Mouse (Mus musculus) heart, embryonic 14.5 days (tissue): Measurements from ENCODE around the gene Gpr4. TPM values are rescaled to one million over a fixed set of nuclear protein-coding genes. Genes with fewer than 3 reads are reported as not detected.
A peak's percentile ranks its signal among the peaks of the same experiment; 100 is the strongest.

ENCODE experiments used
- ATAC-seq: fragments of 200-750 bp; cut with Nextera tagmentation; 2 replicates; pipeline ENCODE4 v1.8.0; 2017; ENCODE audit warnings: low read depth, moderate TSS enrichment; ENCODE audit not compliant: insufficient number of reproducible peaks, insufficient read depth, low FRiP score
- H3K27ac ChIP-seq, 2 experiments: fragments of 200-500 bp in 1 of 2; fragments of 300-500 bp in 1 of 2; sonication (generic) in 1 of 2; replicated peaks in 1 of 2; 2 replicates each; pipeline ENCODE4 v1.5.1; 2012 to 2014; ENCODE audit warnings: low read depth in 2 of 2, low read length in 2 of 2, control low read depth in 1 of 2, mild to moderate bottlenecking in 1 of 2, mixed read lengths in 1 of 2; ENCODE audit not compliant: control insufficient read depth in 1 of 2, insufficient read depth in 1 of 2
- H3K27me3 ChIP-seq: fragments of 300-500 bp; sonication (generic); 2 replicates; pipeline ENCODE4 v1.6.1; 2014; ENCODE audit warnings: mild to moderate bottlenecking, low read length, control low read depth; ENCODE audit not compliant: control insufficient read depth, insufficient read depth
- H3K36me3 ChIP-seq: fragments of 300-500 bp; sonication (generic); 2 replicates; pipeline ENCODE4 v1.6.1; 2014; ENCODE audit warnings: mild to moderate bottlenecking, control low read depth, low read length, mixed read lengths; ENCODE audit not compliant: control insufficient read depth, insufficient read depth
- H3K4me1 ChIP-seq, 2 experiments: fragments of 200-500 bp in 1 of 2; fragments of 300-500 bp in 1 of 2; sonication (generic) in 1 of 2; 2 replicates each; pipeline ENCODE4 v1.6.1; 2012 to 2014; ENCODE audit warnings: low read length in 2 of 2, control low read depth in 1 of 2, mixed read lengths in 1 of 2; ENCODE audit not compliant: control insufficient read depth in 2 of 2, insufficient read depth in 2 of 2
- H3K4me2 ChIP-seq: fragments of 300-500 bp; sonication (generic); 2 replicates; pipeline ENCODE4 v1.6.1; 2014; ENCODE audit warnings: mild to moderate bottlenecking, low read length
- H3K4me3 ChIP-seq, 2 experiments: fragments of 200-500 bp in 1 of 2; fragments of 300-500 bp in 1 of 2; sonication (generic) in 1 of 2; 2 replicates each; pipeline ENCODE4 v1.5.1; 2012 to 2014; ENCODE audit warnings: low read length in 2 of 2, mild to moderate bottlenecking in 2 of 2, control low read depth in 1 of 2, low read depth in 1 of 2, moderate library complexity in 1 of 2; ENCODE audit not compliant: control insufficient read depth in 1 of 2, insufficient read depth in 1 of 2
- H3K9ac ChIP-seq: fragments of 300-500 bp; sonication (generic); 2 replicates; pipeline ENCODE4 v1.6.1; 2014; ENCODE audit warnings: mild to moderate bottlenecking, low read length
- H3K9me3 ChIP-seq: fragments of 300-500 bp; sonication (generic); 2 replicates; pipeline ENCODE4 v1.6.1; 2016; ENCODE audit warnings: low read length, control low read depth; ENCODE audit not compliant: control insufficient read depth
- WGBS: fragments of 180-500 bp; shearing (Covaris S2); extraction: QIAGEN DNeasy Blood & Tissue Kit; methylation state at CpG from one replicate; pipeline ENCODE4 v1.1.7; 2014; 5-methylcytosine and 5-hydroxymethylcytosine counted together
- polyA plus RNA-seq: library from polyadenylated mRNA; unstranded; fragments of >200 nt; fragmentation: Nextera tagmentation; extraction: Ambion mirVana; gene quantifications from 2 replicates; pipeline ENCODE4 v1.2.1, GENCODE M21; 2014

Gpr4 gene
- polyA plus RNA-seq, 1 experiment from 2014 or later: 1.6 TPM

GRCm38 (mm10) chr7:19246855-19247254, 34.5 kb downstream of the Gpr4 start:
- H3K4me3 ChIP-seq: no peak overlapping the region
- no peaks in the 10 kb centered on the region for H3K27me3 ChIP-seq
- H3K9me3 ChIP-seq: no peaks in the 10 kb centered on the region
- no peak overlapping the region for H3K27ac ChIP-seq
- ATAC-seq: no peak
- H3K36me3 ChIP-seq: peaks cover 26% of the 10 kb centered on the region
- no peak overlapping the region for H3K4me2 ChIP-seq
- no peaks in the 10 kb centered on the region for H3K4me1 ChIP-seq
- no peak overlapping the region for H3K9ac ChIP-seq
- WGBS: 88% methylated on average over 1 of the region's 1 CpGs

- Histone ChIP-seq H3K27me3 (no peaks in the 10 kb centered on the region), H3K4me3 (no peak overlapping the region), H3K36me3 (peaks cover 26% of the 10 kb centered on the region), H3K4me2 (no peak overlapping the region), H3K9ac (no peak overlapping the region), H3K9me3 (no peaks in the 10 kb centered on the region), H3K4me1 (no peaks in the 10 kb centered on the region), H3K27ac (no peak overlapping the region)
- ATAC-seq: no peak
- WGBS: 96% methylated on average over 2 of the region's 2 CpGs
Observed at GRCm38 (mm10) chr7:19247511-19247910, 35.2 kb downstream of the Gpr4 start.

- Histone ChIP-seq H3K4me1 (no peaks in the 10 kb centered on the region), H3K4me2 (no peak overlapping the region), H3K4me3 (no peak overlapping the region), H3K9ac (no peak overlapping the region), H3K27ac (no peak overlapping the region), H3K9me3 (no peaks in the 10 kb centered on the region), H3K27me3 (no peaks in the 10 kb centered on the region), H3K36me3 (peaks cover 28% of the 10 kb centered on the region)
- 80% methylated on average over 4 of the region's 4 CpGs for WGBS
- ATAC-seq: no peak
Observed at GRCm38 (mm10) chr7:19252078-19252477, 39.7 kb downstream of the Gpr4 start.

- Histone ChIP-seq H3K4me2 (no peak overlapping the region), H3K9me3 (no peaks in the 10 kb centered on the region), H3K4me1 (no peaks in the 10 kb centered on the region), H3K36me3 (peaks cover 38% of the 10 kb centered on the region), H3K27me3 (no peaks in the 10 kb centered on the region), H3K4me3 (no peak overlapping the region), H3K9ac (no peak overlapping the region), H3K27ac (no peak overlapping the region)
- ATAC-seq: no peak
- WGBS: 64% methylated on average over 5 of the region's 5 CpGs
Observed at GRCm38 (mm10) chr7:19253437-19253836, 41.1 kb downstream of the Gpr4 start.

GRCm38 (mm10) chr7:19255395-19255794, 43.1 kb downstream of the Gpr4 start:
- no peak for ATAC-seq
- H3K27ac ChIP-seq: no peak overlapping the region
- no peak overlapping the region for H3K4me3 ChIP-seq
- H3K27me3 ChIP-seq: no peaks in the 10 kb centered on the region
- H3K4me1 ChIP-seq: no peaks in the 10 kb centered on the region
- peaks cover 58% of the 10 kb centered on the region for H3K36me3 ChIP-seq
- no peak overlapping the region for H3K9ac ChIP-seq
- 80% methylated on average over 17 of the region's 17 CpGs for WGBS
- H3K9me3 ChIP-seq: no peaks in the 10 kb centered on the region
- no peak overlapping the region for H3K4me2 ChIP-seq

- 73% methylated on average over 7 of the region's 7 CpGs for WGBS
- no peaks in the 10 kb centered on the region for H3K4me1 ChIP-seq
- H3K36me3 ChIP-seq: peaks cover 70% of the 10 kb centered on the region
Observed at GRCm38 (mm10) chr7:19256567-19256966, 44.2 kb downstream of the Gpr4 start.

GRCm38 (mm10) chr7:19257390-19258022, 45.2 kb downstream of the Gpr4 start:
- H3K4me3 ChIP-seq: no peak overlapping the region
- H3K36me3 ChIP-seq: peaks cover 79% of the 10 kb centered on the region
- H3K27me3 ChIP-seq: no peaks in the 10 kb centered on the region
- WGBS: 38% methylated on average over 11 of the region's 11 CpGs
- no peaks in the 10 kb centered on the region for H3K9me3 ChIP-seq
- H3K4me2 ChIP-seq: no peak overlapping the region
- no peaks in the 10 kb centered on the region for H3K4me1 ChIP-seq
- H3K27ac ChIP-seq: no peak overlapping the region; a peak in 1 of 4 replicates
- H3K9ac ChIP-seq: no peak overlapping the region
- ATAC-seq: peak; percentile 58

More at GRCm38 (mm10) chr7:19256567-19256966, 44.2 kb downstream of the Gpr4 start:
- no peak for ATAC-seq
- no peak overlapping the region for H3K4me2 ChIP-seq
- no peak overlapping the region for H3K9ac ChIP-seq
- no peak overlapping the region for H3K27ac ChIP-seq
- H3K4me3 ChIP-seq: no peak overlapping the region
- no peaks in the 10 kb centered on the region for H3K27me3 ChIP-seq
- H3K9me3 ChIP-seq: no peaks in the 10 kb centered on the region

- no peaks in the 10 kb centered on the region for H3K27me3 ChIP-seq
- WGBS: 70% methylated on average over 3 of the region's 3 CpGs
- H3K4me1 ChIP-seq: no peaks in the 10 kb centered on the region
- peaks cover 87% of the 10 kb centered on the region for H3K36me3 ChIP-seq
- no peak overlapping the region for H3K4me2 ChIP-seq
- no peak for ATAC-seq
- no peak overlapping the region for H3K9ac ChIP-seq
- H3K27ac ChIP-seq: no peak overlapping the region
- no peak overlapping the region for H3K4me3 ChIP-seq
- H3K9me3 ChIP-seq: no peaks in the 10 kb centered on the region
Observed at GRCm38 (mm10) chr7:19258336-19258735, 46.0 kb downstream of the Gpr4 start.
